Mouse (Mus musculus): ENCODE data around the gene Wbp1l.

DNA sequence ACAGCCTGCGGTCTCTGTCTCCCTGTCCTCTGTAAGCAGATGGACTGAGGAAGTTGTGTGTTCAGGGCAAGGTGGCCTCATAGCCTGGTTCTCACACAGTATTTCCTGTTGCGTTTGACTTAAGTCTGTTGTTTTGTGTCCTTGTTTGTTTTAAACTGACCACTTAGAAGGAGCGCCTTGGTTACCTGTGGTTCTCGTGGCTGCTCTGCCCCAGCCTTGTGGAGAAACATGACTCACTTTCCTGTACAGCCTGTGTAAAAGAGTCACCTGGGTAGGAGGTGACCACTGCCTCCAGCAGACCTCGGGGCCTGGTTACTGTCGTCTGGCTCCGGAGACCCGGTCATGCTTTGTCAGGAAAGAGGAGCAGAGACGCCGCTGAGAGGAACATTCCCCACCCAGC is 56.7 kb downstream of the Wbp1l start:
- TF ChIP-seq EP300 (IDR thresholded peaks at IDR 0.05; ENCODE audit: insufficient read depth, low read depth, low read length): no peak
- TF ChIP-seq POLR2A (IDR thresholded peaks at IDR 0.05; ENCODE audit: insufficient read depth, low read length): no peak
